Mouse (Mus musculus): ENCODE data around the gene Aph1a.

- TF ChIP-seq EP300 (IDR thresholded peaks at IDR 0.05; ENCODE audit: low read depth) (no peak), CTCF (IDR thresholded peaks at IDR 0.05; ENCODE audit: low read depth) (no peak)
These were observed 37.7 kb downstream of the Aph1a start for GRCm38 (mm10) chr3:95931471-95931870.
